Mouse (Mus musculus): ENCODE measurements around the gene Prim2. TPM values are rescaled to one million over a fixed set of nuclear protein-coding genes. Genes with fewer than 3 reads are reported as not detected.

Gene Prim2
- polyA plus RNA-seq (2012; ENCODE audit: low replicate concordance), result 2.4 and 13.8 TPM in 2 replicates

GRCm38 (mm10) chr1:33669708-33670141, at the start of gene Prim2:
Prim2 (minus strand) TSS chr1:33669795.

Other genes with a start within 250 kb of the Prim2 start
- 2.5 and 3.6 TPM in 2 replicates for gene Rab23, start 50.1 kb upstream of the Prim2 start, polyA plus RNA-seq (2012; ENCODE audit: low replicate concordance)
- 12.4 and 17.0 TPM in 2 replicates for gene Bag2, start 88.0 kb upstream of the Prim2 start, polyA plus RNA-seq (2012; ENCODE audit: low replicate concordance)
- gene Zfp451, start 144.8 kb upstream of the Prim2 start, polyA plus RNA-seq (2012; ENCODE audit: low replicate concordance), result 5.1 and 7.0 TPM in 2 replicates
- 0.55 TPM in 1 of 2 replicates, not detected in the other for gene Bend6, start 238.0 kb upstream of the Prim2 start, polyA plus RNA-seq (2012; ENCODE audit: low replicate concordance)
- 5.7 and 7.4 TPM in 2 replicates for gene Dst, start 238.4 kb upstream of the Prim2 start, polyA plus RNA-seq (2012; ENCODE audit: low replicate concordance)

All from leukemia stem cell, adult 10-12 weeks (primary cell).